Mouse (Mus musculus): ENCODE results near the gene Traf4.
"Not testable (repeated sequence)": the region's sequence is repeated elsewhere in the genome, so short reads cannot be mapped to it uniquely, and the experiment has no call there.

Gene Traf4

GRCm38 (mm10) chr11:78135314-78135713 is 30.1 kb downstream of the Traf4 start:
- not testable (repeated sequence) for DNase-seq

GRCm38 (mm10) chr11:78134344-78134743 is 31.0 kb downstream of the Traf4 start:
- no peak for DNase-seq

GRCm38 (mm10) chr11:78133915-78134314 is 31.5 kb downstream of the Traf4 start:
- no peak for DNase-seq

GRCm38 (mm10) chr11:78129458-78129857 is 35.9 kb downstream of the Traf4 start:
- DNase-seq, result no peak

GRCm38 (mm10) chr11:78126739-78127138 is 38.6 kb downstream of the Traf4 start:
- DNase-seq, result no peak

- no peak for DNase-seq
Observed at GRCm38 (mm10) chr11:78125691-78126090, 39.7 kb downstream of the Traf4 start.

- DNase-seq, result no peak
Observed at GRCm38 (mm10) chr11:78123782-78124181, 41.6 kb downstream of the Traf4 start.

GRCm38 (mm10) chr11:78122815-78123214 is 42.6 kb downstream of the Traf4 start:
- no peak for DNase-seq

GRCm38 (mm10) chr11:78121176-78121575 is 44.2 kb downstream of the Traf4 start:
- DNase-seq, result no peak

GRCm38 (mm10) chr11:78119898-78120297 is 45.5 kb downstream of the Traf4 start:
- DNase-seq, result no peak

- DNase-seq, result no peak
Observed at GRCm38 (mm10) chr11:78118467-78118866, 46.9 kb downstream of the Traf4 start.

GRCm38 (mm10) chr11:78116146-78116410 is 49.3 kb downstream of the Traf4 start:
- no peak for DNase-seq

GRCm38 (mm10) chr11:78115367-78116145 is 49.8 kb downstream of the Traf4 start:
- DNase-seq, result peak; percentile 97

GRCm38 (mm10) chr11:78114676-78115366 is 50.6 kb downstream of the Traf4 start:
- DNase-seq, result no peak

- DNase-seq, result no peak
Observed at GRCm38 (mm10) chr11:78113616-78114015, 51.8 kb downstream of the Traf4 start.
